Mouse (Mus musculus) thymus, adult 2 months (tissue): ENCODE measurements around the gene Ergic3.

Experiments
- CTCF ChIP-seq: fragments of 200-500 bp; IDR thresholded peaks from 2 replicates; pipeline ENCODE4 v1.5.1; 2012; ENCODE audit warnings: mild to moderate bottlenecking, control low read depth, low read length, moderate library complexity, borderline replicate concordance; ENCODE audit not compliant: control insufficient read depth, poor library complexity, insufficient read depth; ENCODE audit errors: extremely low read depth
- POLR2A ChIP-seq: fragments of 200-500 bp; IDR thresholded peaks from 2 replicates; pipeline ENCODE4 v1.6.1; 2012; ENCODE audit warnings: mild to moderate bottlenecking, low read length, control low read depth, moderate library complexity; ENCODE audit not compliant: control insufficient read depth, poor library complexity, insufficient read depth; ENCODE audit errors: extremely low read depth

GRCm38 (mm10) chr2:156021765-156022164, 13.9 kb downstream of the Ergic3 start:
- no peak for TF ChIP-seq CTCF
- TF ChIP-seq POLR2A, result no peak
